Mouse (Mus musculus) neural tube, embryonic 14.5 days (tissue): ENCODE data around the gene Ifit1bl1. TPM values are rescaled to one million over a fixed set of nuclear protein-coding genes. Genes with fewer than 3 reads are reported as not detected.
"Not testable (repeated sequence)": the region's sequence is repeated elsewhere in the genome, so short reads cannot be mapped to it uniquely, and the experiment has no call there.

Source experiments
- ATAC-seq: fragments of 200-750 bp; cut with Nextera tagmentation; 2 replicates; pipeline ENCODE4 v1.8.0; 2017; ENCODE audit warnings: low read depth, mild to moderate bottlenecking, moderate TSS enrichment, moderate library complexity
- H3K27ac ChIP-seq: fragments of 300-500 bp; sonication (generic); 2 replicates; pipeline ENCODE4 v1.5.1; 2014; ENCODE audit warnings: low read depth, mild to moderate bottlenecking, control low read depth, low read length, moderate library complexity, mixed read lengths
- H3K27me3 ChIP-seq: fragments of 300-500 bp; sonication (generic); 2 replicates; pipeline ENCODE4 v1.6.1; 2014; ENCODE audit warnings: low read length; ENCODE audit not compliant: control insufficient read depth, insufficient read depth
- H3K36me3 ChIP-seq: fragments of 300-500 bp; sonication (generic); 2 replicates; pipeline ENCODE4 v1.6.1; 2014; ENCODE audit warnings: low read length, mixed read lengths; ENCODE audit not compliant: control insufficient read depth, insufficient read depth
- H3K4me1 ChIP-seq: fragments of 300-500 bp; sonication (generic); 2 replicates; pipeline ENCODE4 v1.6.1; 2014; ENCODE audit warnings: low read length; ENCODE audit not compliant: control insufficient read depth, insufficient read depth
- H3K4me2 ChIP-seq: fragments of 300-500 bp; sonication (generic); 2 replicates; pipeline ENCODE4 v1.6.1; 2014; ENCODE audit warnings: mild to moderate bottlenecking, low read depth, low read length, control low read depth
- H3K4me3 ChIP-seq: fragments of 300-500 bp; sonication (generic); 2 replicates; pipeline ENCODE4 v1.5.1; 2014; ENCODE audit warnings: low read depth, low read length, control low read depth, mixed read lengths
- H3K9ac ChIP-seq: fragments of 300-500 bp; sonication (generic); replicated peaks from 2 replicates; pipeline ENCODE4 v1.6.1; 2014; ENCODE audit warnings: low read depth, mild to moderate bottlenecking, control low read depth, low read length, mixed read lengths
- H3K9me3 ChIP-seq: fragments of 300-500 bp; sonication (generic); 2 replicates; pipeline ENCODE4 v1.6.1; 2016; ENCODE audit warnings: low read length; ENCODE audit not compliant: control insufficient read depth
- WGBS: fragments of 180-500 bp; shearing (Covaris S2); extraction: QIAGEN DNeasy Blood & Tissue Kit; methylation state at CpG from one replicate; pipeline ENCODE4 v1.1.7; 2014; 5-methylcytosine and 5-hydroxymethylcytosine counted together
- polyA plus RNA-seq: library from polyadenylated mRNA; unstranded; fragments of >200 nt; fragmentation: Nextera tagmentation; extraction: Ambion mirVana; gene quantifications from 2 replicates; pipeline ENCODE4 v1.2.1, GENCODE M21; 2014

The Ifit1bl1 gene
- 1.5 and 2.1 TPM in 2 replicates for polyA plus RNA-seq

- not testable (repeated sequence) for H3K4me3 ChIP-seq, H3K36me3 ChIP-seq, ATAC-seq, H3K27ac ChIP-seq, H3K9me3 ChIP-seq, H3K9ac ChIP-seq, H3K27me3 ChIP-seq, H3K4me1 ChIP-seq, H3K4me2 ChIP-seq
- 57% methylated on average over 1 of the region's 1 CpGs for WGBS
Observed at GRCm38 (mm10) chr19:34601888-34602287, at the start of gene Ifit1bl1. Ifit1bl1 (minus strand) TSS chr19:34601956.

- H3K27ac ChIP-seq, result no peak overlapping the region
- ATAC-seq, result no peak
- no peaks in the 10 kb centered on the region for H3K9me3 ChIP-seq
- H3K4me1 ChIP-seq, result no peaks in the 10 kb centered on the region
- no peaks in the 10 kb centered on the region for H3K27me3 ChIP-seq
- H3K4me3 ChIP-seq, result no peak overlapping the region
- WGBS, result 88% methylated on average over 6 of the region's 6 CpGs
- no peak overlapping the region for H3K4me2 ChIP-seq
- no peak overlapping the region for H3K9ac ChIP-seq
- no peaks in the 10 kb centered on the region for H3K36me3 ChIP-seq
Observed at GRCm38 (mm10) chr19:34650997-34651396, 49.2 kb upstream of the Ifit1bl1 start.

GRCm38 (mm10) chr19:34650276-34650675 is 48.5 kb upstream of the Ifit1bl1 start:
- H3K27me3 ChIP-seq, result no peaks in the 10 kb centered on the region
- no peak overlapping the region for H3K4me3 ChIP-seq
- no peak overlapping the region for H3K4me2 ChIP-seq
- no peaks in the 10 kb centered on the region for H3K36me3 ChIP-seq
- H3K9me3 ChIP-seq, result no peaks in the 10 kb centered on the region
- H3K9ac ChIP-seq, result no peak overlapping the region
- 92% methylated on average over 3 of the region's 3 CpGs for WGBS
- no peak overlapping the region for H3K27ac ChIP-seq
- no peaks in the 10 kb centered on the region for H3K4me1 ChIP-seq
- no peak for ATAC-seq

- ATAC-seq, H3K4me1 ChIP-seq, H3K9me3 ChIP-seq, H3K27ac ChIP-seq, H3K4me3 ChIP-seq, H3K36me3 ChIP-seq, H3K4me2 ChIP-seq, H3K9ac ChIP-seq, H3K27me3 ChIP-seq: not testable (repeated sequence)
- WGBS, result 93% methylated on average over 6 of the region's 8 CpGs
Observed at GRCm38 (mm10) chr19:34647630-34648029, 45.9 kb upstream of the Ifit1bl1 start.

- H3K4me3 ChIP-seq, result no peak overlapping the region
Observed at GRCm38 (mm10) chr19:34642616-34643015, 40.9 kb upstream of the Ifit1bl1 start.

GRCm38 (mm10) chr19:34640623-34641022 is 38.9 kb upstream of the Ifit1bl1 start, which contains the start of the genes Ifit1bl2 and Ifit1:
Ifit1bl2 (minus strand) TSS chr19:34640743.
Ifit1 (plus strand) TSS chr19:34640871.
- H3K9me3 ChIP-seq, result no peaks in the 10 kb centered on the region
- no peaks in the 10 kb centered on the region for H3K27me3 ChIP-seq
- no peaks in the 10 kb centered on the region for H3K36me3 ChIP-seq
- H3K4me2 ChIP-seq, result no peak within 1 kb of the TSS
- no peak within 1 kb of the TSS for H3K4me3 ChIP-seq
- WGBS, result 66% methylated on average over 4 of the region's 4 CpGs
- H3K9ac ChIP-seq, result no peak within 1 kb of the TSS
- ATAC-seq, result no peak
- no peak within 1 kb of the TSS for H3K27ac ChIP-seq
- no peaks in the 10 kb centered on the region for H3K4me1 ChIP-seq

More at GRCm38 (mm10) chr19:34642616-34643015, 40.9 kb upstream of the Ifit1bl1 start:
- no peak for ATAC-seq
- Histone ChIP-seq H3K27ac (no peak overlapping the region), H3K9me3 (no peaks in the 10 kb centered on the region), H3K4me2 (no peak overlapping the region), H3K9ac (no peak overlapping the region), H3K36me3 (no peaks in the 10 kb centered on the region), H3K4me1 (no peaks in the 10 kb centered on the region), H3K27me3 (no peaks in the 10 kb centered on the region)
- 84% methylated on average over 5 of the region's 5 CpGs for WGBS

- H3K9ac ChIP-seq, result no peak overlapping the region
- H3K4me2 ChIP-seq, result no peak overlapping the region
- H3K4me1 ChIP-seq, result no peaks in the 10 kb centered on the region
- 23% methylated on average over 3 of the region's 3 CpGs for WGBS
- no peak overlapping the region for H3K27ac ChIP-seq
- ATAC-seq, result peak; percentile 82
- no peak overlapping the region for H3K4me3 ChIP-seq
- H3K9me3 ChIP-seq, result no peaks in the 10 kb centered on the region
- no peaks in the 10 kb centered on the region for H3K36me3 ChIP-seq
- no peaks in the 10 kb centered on the region for H3K27me3 ChIP-seq
Observed at GRCm38 (mm10) chr19:34636933-34637557, 35.3 kb upstream of the Ifit1bl1 start.

- no peak overlapping the region for H3K4me3 ChIP-seq
- H3K36me3 ChIP-seq, result no peaks in the 10 kb centered on the region
- H3K27me3 ChIP-seq, result no peaks in the 10 kb centered on the region
- H3K4me2 ChIP-seq, result no peak overlapping the region
- no peaks in the 10 kb centered on the region for H3K9me3 ChIP-seq
- H3K27ac ChIP-seq, result no peak overlapping the region
- H3K4me1 ChIP-seq, result no peaks in the 10 kb centered on the region
- H3K9ac ChIP-seq, result no peak overlapping the region
- ATAC-seq, result no peak
- 75% methylated on average over 2 of the region's 2 CpGs for WGBS
Observed at GRCm38 (mm10) chr19:34633484-34633883, 31.7 kb upstream of the Ifit1bl1 start.

- H3K27ac ChIP-seq, result no peak overlapping the region
- H3K4me2 ChIP-seq, result no peak overlapping the region
- H3K4me1 ChIP-seq, result no peaks in the 10 kb centered on the region
- no peaks in the 10 kb centered on the region for H3K9me3 ChIP-seq
- no peaks in the 10 kb centered on the region for H3K27me3 ChIP-seq
- H3K36me3 ChIP-seq, result no peaks in the 10 kb centered on the region
- H3K4me3 ChIP-seq, result no peak overlapping the region
- no peak overlapping the region for H3K9ac ChIP-seq
- ATAC-seq, result no peak
Observed at GRCm38 (mm10) chr19:34631487-34631886, 29.7 kb upstream of the Ifit1bl1 start.
